Mouse (Mus musculus) CH12.LX (cell line): ENCODE measurements around the gene Lbr. TPM values are rescaled to one million over a fixed set of nuclear protein-coding genes. Genes with fewer than 3 reads are reported as not detected.

Experiments used
- DNase-seq: peaks from one replicate; pipeline ENCODE4 v3.0.0-alpha.2; 2013; ENCODE audit errors: extremely low read depth
- H3K27ac ChIP-seq: 2 replicates; pipeline ENCODE4 v1.5.1; 2012; ENCODE audit warnings: low read depth, mild to moderate bottlenecking, control low read depth, moderate library complexity; ENCODE audit not compliant: insufficient read depth
- H3K27me3 ChIP-seq: replicated peaks from 2 replicates; pipeline ENCODE3; 2012; ENCODE audit warnings: inconsistent platforms
- H3K36me3 ChIP-seq, 2 experiments: replicated peaks in 1 of 2; 2 replicates each; pipeline versions ENCODE3 to v1.6.1; 2012; ENCODE audit warnings: inconsistent platforms in 1 of 2, low read length in 1 of 2, mild to moderate bottlenecking in 1 of 2, mixed read lengths in 1 of 2, moderate library complexity in 1 of 2; ENCODE audit not compliant: control insufficient read depth in 1 of 2, insufficient read depth in 1 of 2
- H3K4me1 ChIP-seq, 2 experiments: 2 replicates each; pipeline ENCODE4 v1.6.1; 2012; ENCODE audit warnings: inconsistent platforms in 1 of 2, moderate library complexity in 1 of 2; ENCODE audit not compliant: insufficient read depth in 2 of 2, control insufficient read depth in 1 of 2
- H3K4me2 ChIP-seq: 2 replicates; pipeline ENCODE4 v1.6.1; 2012; ENCODE audit warnings: low read depth, mild to moderate bottlenecking, control low read depth; ENCODE audit not compliant: poor library complexity, insufficient read depth, severe bottlenecking
- H3K4me3 ChIP-seq, 3 experiments: fragments of 150-350 bp in 1 of 3; sonication (generic) in 1 of 3; replicated peaks in 1 of 3; 2 replicates each; pipeline versions ENCODE3 to v1.5.1; 2011 to 2012; ENCODE audit warnings: low read depth in 2 of 3, low read length in 2 of 3, mild to moderate bottlenecking in 2 of 3, moderate library complexity in 2 of 3, control low read depth in 1 of 3, improper control_type of control experiment in 1 of 3, inconsistent platforms in 1 of 3, mixed read lengths in 1 of 3; ENCODE audit not compliant: poor library complexity in 1 of 3
- H3K79me2 ChIP-seq: replicated peaks from 2 replicates; pipeline ENCODE4 v1.6.1; 2012; ENCODE audit warnings: mild to moderate bottlenecking, moderate library complexity; ENCODE audit not compliant: control insufficient read depth, poor library complexity, insufficient read depth, severe bottlenecking; ENCODE audit errors: extremely low read depth
- H3K9ac ChIP-seq: 2 replicates; pipeline ENCODE4 v1.6.1; 2012; ENCODE audit warnings: low read depth, mild to moderate bottlenecking, control low read depth, moderate library complexity; ENCODE audit not compliant: insufficient read depth
- H3K9me3 ChIP-seq: replicated peaks from 2 replicates; pipeline ENCODE3; 2012; ENCODE audit warnings: low read length, inconsistent platforms, mixed read lengths
- ELF1 ChIP-seq: IDR thresholded peaks from 2 replicates; pipeline ENCODE4 v1.6.1; 2014; ENCODE audit warnings: low read depth, mild to moderate bottlenecking, inconsistent platforms, low read length, improper control_type of control experiment
- ETS1 ChIP-seq: conservative IDR thresholded peaks from 2 replicates; pipeline ENCODE4 v1.6.1; 2012; ENCODE audit warnings: low read depth, mild to moderate bottlenecking, inconsistent platforms, low read length, improper control_type of control experiment, moderate library complexity
- GABPA ChIP-seq: IDR thresholded peaks from 2 replicates; pipeline ENCODE4 v1.6.1; 2012; ENCODE audit warnings: low read depth, low read length, improper control_type of control experiment, inconsistent platforms; ENCODE audit not compliant: insufficient replicate concordance
- HCFC1 ChIP-seq: IDR thresholded peaks from 2 replicates; pipeline ENCODE4 v1.6.1; 2012; ENCODE audit warnings: low read depth, mild to moderate bottlenecking, inconsistent platforms, low read length, improper control_type of control experiment
- IRF4 ChIP-seq: IDR thresholded peaks from 2 replicates; pipeline ENCODE4 v1.6.1; 2014; ENCODE audit warnings: low read depth, mild to moderate bottlenecking, inconsistent platforms, low read length, improper control_type of control experiment
- JUN ChIP-seq: IDR thresholded peaks from 2 replicates; pipeline ENCODE4 v1.6.1; 2011; ENCODE audit warnings: low read depth, mild to moderate bottlenecking, low read length, improper control_type of control experiment, moderate library complexity; ENCODE audit not compliant: insufficient read depth
- KAT2A ChIP-seq: IDR thresholded peaks from 2 replicates; pipeline ENCODE4 v1.6.1; 2012; ENCODE audit warnings: low read length, improper control_type of control experiment, inconsistent platforms; ENCODE audit not compliant: insufficient replicate concordance
- MAFK ChIP-seq: IDR thresholded peaks from 2 replicates; pipeline ENCODE4 v1.6.1; 2011; ENCODE audit warnings: low read length, improper control_type of control experiment; ENCODE audit not compliant: insufficient replicate concordance
- MXI1 ChIP-seq: IDR thresholded peaks from 2 replicates; pipeline ENCODE4 v1.6.1; 2011; ENCODE audit warnings: mild to moderate bottlenecking, low read depth, low read length, improper control_type of control experiment
- POLR2A ChIP-seq: IDR thresholded peaks from 2 replicates; pipeline ENCODE4 v1.6.1; 2011; ENCODE audit warnings: low read depth, mild to moderate bottlenecking, improper control_type of control experiment, low read length
- POLR2AphosphoS2 ChIP-seq: IDR thresholded peaks from 2 replicates; pipeline ENCODE4 v1.6.1; 2011; ENCODE audit warnings: low read depth, low read length, improper control_type of control experiment
- RCOR1 ChIP-seq: conservative IDR thresholded peaks from 2 replicates; pipeline ENCODE4 v1.6.1; 2012; ENCODE audit warnings: low read depth, mild to moderate bottlenecking, inconsistent platforms, low read length, improper control_type of control experiment
- SMC3 ChIP-seq: IDR thresholded peaks from 2 replicates; pipeline ENCODE4 v1.6.1; 2011; ENCODE audit warnings: low read depth, low read length, improper control_type of control experiment
- UBTF ChIP-seq: IDR thresholded peaks from 2 replicates; pipeline ENCODE4 v1.6.1; 2012; ENCODE audit warnings: low read depth, mild to moderate bottlenecking, inconsistent platforms, low read length, improper control_type of control experiment, moderate library complexity
- USF1 ChIP-seq: IDR thresholded peaks from 2 replicates; pipeline ENCODE4 v1.6.1; 2014; ENCODE audit warnings: low read depth, mild to moderate bottlenecking, inconsistent platforms, low read length, improper control_type of control experiment
- USF2 ChIP-seq: conservative IDR thresholded peaks from 2 replicates; pipeline ENCODE4 v1.6.1; 2011; ENCODE audit warnings: low read depth, low read length, improper control_type of control experiment
- ZMIZ1 ChIP-seq: IDR thresholded peaks from 2 replicates; pipeline ENCODE4 v1.6.1; 2012; ENCODE audit warnings: low read depth, mild to moderate bottlenecking, inconsistent platforms, low read length, improper control_type of control experiment
- ZNF384 ChIP-seq: IDR thresholded peaks from 2 replicates; pipeline ENCODE4 v1.6.1; 2012; ENCODE audit warnings: low read depth, low read length, improper control_type of control experiment, inconsistent platforms
- dilution Hi-C: fragments of 300-500 bp; cut with MboI; formaldehyde crosslinking; loops from 2 replicates; pipeline ENCODE4 v1.14.3; 2020; ENCODE audit warnings: low sequenced_read_pairs; ENCODE audit not compliant: extremely low pct_unique_long_range_greater_than_20kb, extremely low pct_ligation_motif_present
- in situ Hi-C: fragments of 300-500 bp; cut with MboI; formaldehyde crosslinking; loops from 3 replicates; pipeline ENCODE4 v1.14.3; 2019; ENCODE audit warnings: low sequenced_read_pairs, low pct_ligation_motif_present, low pct_unique_long_range_greater_than_20kb, mixed read lengths
- polyA plus RNA-seq: library from polyadenylated mRNA; unstranded; fragments of >175 nt; gene quantifications from 2 replicates; pipeline ENCODE4 v1.2.1, GENCODE M21; 2012; ENCODE audit warnings: low read depth; ENCODE audit not compliant: insufficient read length
- total RNA-seq, 2 experiments: library from RNA; depleted of rRNA; stranded (reverse); fragments of 300-350 nt in 1 of 2; fragments of >200 nt in 1 of 2; gene quantifications; 2 replicates each; pipeline ENCODE4 v1.2.3; 2012 to 2014

Lbr gene
- total and polyA plus RNA-seq, 3 experiments = 78.4 to 142 (median 113) TPM

GRCm38 (mm10) chr1:181863431-181863830 lies 20.6 kb upstream of the Lbr start:
- Histone ChIP-seq H3K79me2 (no peaks in the 10 kb centered on the region), H3K27ac (no peak overlapping the region)
- TF ChIP-seq ELF1 (no peak), UBTF (no peak), ZNF384 (no peak), MXI1 (no peak), SMC3 (no peak), ZMIZ1 (no peak), GABPA (no peak), USF1 (no peak), HCFC1 (no peak), MAFK (no peak), IRF4 (no peak), ETS1 (no peak), POLR2A (no peak), JUN (no peak), USF2 (no peak), KAT2A (no peak)
- TF ChIP-seq, all 38 proteins: peak for 0
- Histone ChIP-seq H3K9ac (no peak overlapping the region), H3K4me2 (no peak overlapping the region), H3K4me3 (no peak overlapping the region), H3K27me3 (no peaks in the 10 kb centered on the region), H3K4me1 (peaks cover 6 to 39% of the 10 kb centered on the region in 2 experiments), H3K36me3 (no peaks in the 10 kb centered on the region), H3K9me3 (no peaks in the 10 kb centered on the region)
- DNase-seq = no peak
- dilution Hi-C loops = no loop called here
- in situ Hi-C loops = no loop called here

GRCm38 (mm10) chr1:181862676-181863374 lies 20.0 kb upstream of the Lbr start:
- H3K9me3 ChIP-seq = no peaks in the 10 kb centered on the region
- H3K27me3 ChIP-seq = no peaks in the 10 kb centered on the region
- no peak for DNase-seq
- no peaks in the 10 kb centered on the region for H3K79me2 ChIP-seq
- dilution Hi-C loops = no loop called here
- no peaks in the 10 kb centered on the region for H3K36me3 ChIP-seq
- no peak for TF ChIP-seq ETS1
- no peak for TF ChIP-seq RCOR1
- no peak for TF ChIP-seq POLR2AphosphoS2
- H3K4me3 ChIP-seq = no peak overlapping the region
- no peak overlapping the region for H3K27ac ChIP-seq
- H3K4me1 ChIP-seq = peaks cover 6 to 39% of the 10 kb centered on the region in 2 experiments
- no peak overlapping the region for H3K9ac ChIP-seq
- H3K4me2 ChIP-seq = no peak overlapping the region
- in situ Hi-C loops = no loop called here
